Mouse (Mus musculus): Measurements from ENCODE around the gene Kcnj4. TPM values are rescaled to one million over a fixed set of nuclear protein-coding genes. Genes with fewer than 3 reads are reported as not detected.
"Not testable (repeated sequence)": the region's sequence is repeated elsewhere in the genome, so short reads cannot be mapped to it uniquely, and the experiment has no call there.

Gene Kcnj4
- polyA plus RNA-seq, 1 experiment from 2014 or later, result not detected

DNA sequence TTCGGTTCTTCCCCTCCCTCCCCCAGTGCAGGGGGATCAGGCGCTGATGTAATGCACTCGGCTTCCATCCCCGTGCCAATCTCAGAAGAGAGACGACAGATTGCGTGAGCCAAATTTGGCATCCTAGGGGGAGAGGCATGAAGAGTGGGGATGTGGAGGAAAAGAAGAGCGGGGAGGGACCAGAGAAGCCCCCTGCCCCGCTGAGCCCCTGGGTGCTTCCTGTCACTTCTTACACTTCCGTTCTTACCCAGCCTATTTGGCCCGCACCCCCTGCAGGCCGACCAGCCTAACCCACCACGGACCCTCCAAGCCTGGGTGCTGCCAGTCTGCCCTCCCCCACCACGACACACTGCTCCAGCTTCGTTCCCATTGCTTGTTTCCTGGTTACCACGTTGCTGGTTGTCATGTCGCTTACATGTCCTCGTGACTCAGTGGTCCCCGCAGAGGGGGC, 2.1 kb downstream of the Kcnj4 start:
- no peaks in the 10 kb centered on the region for H3K79me2 ChIP-seq (ENCODE audit: inconsistent target)
- no peak overlapping the region for H3K27ac ChIP-seq
- H3K4me3 ChIP-seq (ENCODE audit: inconsistent target), result no peak overlapping the region
- 19% methylated on average over 18 of the region's 18 CpGs for WGBS (ENCODE audit: missing documents)
- H3K36me3 ChIP-seq (ENCODE audit: inconsistent target), result no peaks in the 10 kb centered on the region

DNA sequence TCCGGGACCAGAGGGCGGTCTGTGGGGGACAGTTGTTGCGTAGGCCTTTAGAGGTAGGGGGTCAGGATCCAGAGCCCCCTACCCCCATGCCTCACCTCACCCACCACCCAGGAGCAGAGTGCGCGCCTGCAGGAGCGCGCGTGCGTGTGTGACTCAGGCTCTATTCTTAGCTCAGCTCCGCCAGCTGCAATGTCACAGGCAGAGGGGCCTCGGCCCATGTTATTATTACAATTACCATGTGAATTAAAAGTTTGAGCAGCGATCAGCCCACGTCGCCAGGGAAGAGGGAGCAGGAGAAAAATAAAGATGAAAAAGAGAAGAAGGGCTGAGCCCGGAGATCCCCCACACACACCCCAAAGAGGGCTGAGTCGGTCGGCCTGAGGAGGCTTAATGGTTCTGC, 4.9 kb downstream of the Kcnj4 start:
- Histone ChIP-seq H3K27ac (no peak overlapping the region), H3K36me3 (ENCODE audit: inconsistent target) (no peaks in the 10 kb centered on the region), H3K79me2 (ENCODE audit: inconsistent target) (no peaks in the 10 kb centered on the region), H3K4me3 (ENCODE audit: inconsistent target) (no peak overlapping the region)
- WGBS (ENCODE audit: missing documents), result 90% methylated on average over 17 of the region's 17 CpGs

DNA sequence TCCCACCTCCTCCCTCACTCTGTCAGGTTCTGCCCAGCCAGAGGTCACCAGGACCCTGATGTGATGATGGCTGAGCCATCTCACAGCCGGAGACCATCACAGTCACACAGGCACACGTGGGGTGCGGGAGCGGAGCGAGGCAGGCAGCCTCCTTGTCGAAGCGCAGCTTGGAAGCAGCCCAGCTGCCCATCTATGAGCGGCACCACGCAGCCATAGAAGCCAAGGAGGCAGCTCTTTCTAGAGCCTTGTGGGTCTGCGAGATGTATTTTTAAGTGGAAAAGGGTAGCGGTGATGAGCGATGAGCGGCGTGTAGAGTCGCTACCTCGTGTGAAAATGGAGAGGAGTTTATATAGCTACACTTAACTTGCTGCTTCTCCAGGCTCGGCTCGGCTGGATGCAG, 11.5 kb downstream of the Kcnj4 start:
- Histone ChIP-seq H3K4me3 (ENCODE audit: inconsistent target) (no peak overlapping the region), H3K36me3 (ENCODE audit: inconsistent target) (no peaks in the 10 kb centered on the region), H3K79me2 (ENCODE audit: inconsistent target) (no peaks in the 10 kb centered on the region), H3K27ac (no peak overlapping the region)
- 59% methylated on average over 18 of the region's 18 CpGs for WGBS (ENCODE audit: missing documents)

DNA sequence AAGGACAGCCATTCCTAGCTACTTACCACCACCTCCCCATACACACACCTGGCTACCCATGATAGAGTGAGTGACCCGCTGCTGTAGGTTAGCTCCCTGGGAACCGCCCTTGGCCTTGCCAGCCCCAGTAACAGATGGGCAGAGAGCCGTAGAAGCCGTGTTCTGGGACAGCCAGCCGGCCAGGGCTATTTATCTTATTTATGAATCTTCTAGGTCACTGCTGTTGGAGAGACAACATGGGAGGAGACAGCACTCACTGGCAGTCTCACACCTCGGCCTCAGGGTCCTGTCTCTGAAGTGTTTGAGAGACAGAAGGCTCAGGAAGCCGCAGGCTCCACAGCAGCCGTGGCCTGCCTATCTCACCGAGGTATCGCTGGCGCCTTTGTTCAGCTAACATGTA, 15.6 kb downstream of the Kcnj4 start:
- no peak overlapping the region for H3K27ac ChIP-seq
- no peaks in the 10 kb centered on the region for H3K79me2 ChIP-seq (ENCODE audit: inconsistent target)
- 85% methylated on average over 11 of the region's 11 CpGs for whole genome bisulfite sequencing (ENCODE audit: missing documents)
- H3K4me3 ChIP-seq (ENCODE audit: inconsistent target), result no peak overlapping the region
- H3K36me3 ChIP-seq (ENCODE audit: inconsistent target), result no peaks in the 10 kb centered on the region

DNA sequence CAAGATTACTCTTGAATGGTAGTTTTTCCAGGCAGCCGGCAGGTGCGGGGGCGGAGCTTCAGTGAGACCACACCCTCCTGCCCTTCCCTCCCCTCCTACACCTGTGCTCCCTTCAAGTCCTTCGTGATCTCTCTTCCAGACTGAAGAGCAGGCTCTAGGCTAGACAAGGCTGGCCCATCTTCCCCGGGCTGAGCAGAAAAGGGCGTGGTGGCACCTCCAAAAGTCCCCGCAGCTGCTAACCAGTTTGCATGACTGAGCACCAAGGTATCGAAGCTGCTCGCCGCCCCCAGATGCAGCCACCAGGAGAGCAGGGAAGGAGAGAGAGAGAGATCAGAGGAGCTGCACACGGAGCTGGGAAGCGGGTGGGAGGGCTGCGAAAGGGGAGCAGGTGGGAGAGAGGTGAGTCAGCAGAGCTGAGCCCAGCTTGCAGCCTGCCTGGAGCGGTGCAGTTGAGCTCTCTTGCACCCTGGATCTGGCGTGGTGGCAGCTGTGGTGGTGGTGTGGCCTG, 23.8 kb downstream of the Kcnj4 start:
- Histone ChIP-seq H3K4me3 (ENCODE audit: inconsistent target) (no peak overlapping the region), H3K36me3 (ENCODE audit: inconsistent target) (no peaks in the 10 kb centered on the region), H3K79me2 (ENCODE audit: inconsistent target) (no peaks in the 10 kb centered on the region), H3K27ac (no peak overlapping the region)
- WGBS (ENCODE audit: missing documents), result 27% methylated on average over 15 of the region's 15 CpGs

DNA sequence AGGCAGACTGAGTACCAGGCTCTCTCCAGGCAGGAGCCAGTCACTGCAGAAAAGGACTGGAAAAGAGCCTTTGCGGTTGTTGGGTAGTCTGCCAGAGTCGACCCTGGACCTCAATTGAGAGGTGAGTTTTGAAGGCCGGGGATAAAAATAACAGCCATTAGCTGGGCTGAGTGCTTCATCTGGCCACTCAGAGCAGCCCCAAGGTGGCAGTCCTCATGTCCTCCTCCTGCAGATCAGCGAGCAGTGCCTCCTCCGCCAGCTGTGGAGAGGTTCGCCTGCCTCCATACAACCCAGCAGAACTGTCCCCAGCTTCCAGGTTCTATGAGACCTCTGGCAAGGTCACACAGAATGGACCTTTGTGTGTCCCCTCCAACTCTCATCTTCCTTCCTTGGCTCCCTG, 27.8 kb downstream of the Kcnj4 start:
- Histone ChIP-seq H3K36me3 (ENCODE audit: inconsistent target) (no peaks in the 10 kb centered on the region), H3K27ac (no peak overlapping the region), H3K79me2 (ENCODE audit: inconsistent target) (no peaks in the 10 kb centered on the region), H3K4me3 (ENCODE audit: inconsistent target) (no peak overlapping the region)
- 61% methylated on average over 5 of the region's 6 CpGs for WGBS (ENCODE audit: missing documents)

DNA sequence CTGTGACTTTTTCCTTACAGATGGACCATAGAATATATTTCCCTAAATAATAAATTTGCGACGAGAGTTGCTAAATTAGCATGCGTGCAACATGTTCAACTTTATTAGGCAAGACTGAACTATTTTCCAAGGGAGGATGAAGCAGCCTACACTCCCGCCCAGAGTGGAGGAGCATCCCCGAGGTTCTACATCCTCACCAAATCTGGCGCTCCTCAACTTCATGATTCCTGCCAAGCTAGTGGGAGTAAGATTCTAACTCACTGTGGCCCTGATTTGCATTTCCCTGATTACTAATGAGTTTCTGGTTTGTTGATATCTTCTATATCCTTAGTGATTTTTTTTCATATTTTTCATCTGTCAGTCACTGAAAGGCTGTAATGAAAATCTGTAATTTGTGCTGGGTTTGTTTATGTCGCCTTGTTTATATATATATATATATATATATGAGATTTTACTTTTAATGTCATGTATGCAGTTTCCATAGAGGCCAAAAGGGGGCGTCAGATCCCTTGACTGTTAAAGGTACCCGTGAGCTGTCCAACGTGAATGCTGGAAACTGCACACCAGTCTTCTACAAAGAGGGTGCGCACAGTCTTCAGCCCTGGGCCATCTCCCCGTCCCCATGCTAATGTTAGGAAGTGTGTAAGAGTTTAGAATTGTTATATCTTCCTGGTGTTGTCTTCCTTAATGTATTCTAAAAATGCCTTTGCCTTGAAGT, 31.2 kb downstream of the Kcnj4 start:
- Histone ChIP-seq H3K79me2 (ENCODE audit: inconsistent target) (no peaks in the 10 kb centered on the region), H3K4me3 (ENCODE audit: inconsistent target) (no peak overlapping the region), H3K36me3 (ENCODE audit: inconsistent target) (no peaks in the 10 kb centered on the region), H3K27ac (no peak overlapping the region)
- 61% methylated on average over 11 of the region's 12 CpGs for WGBS (ENCODE audit: missing documents)

DNA sequence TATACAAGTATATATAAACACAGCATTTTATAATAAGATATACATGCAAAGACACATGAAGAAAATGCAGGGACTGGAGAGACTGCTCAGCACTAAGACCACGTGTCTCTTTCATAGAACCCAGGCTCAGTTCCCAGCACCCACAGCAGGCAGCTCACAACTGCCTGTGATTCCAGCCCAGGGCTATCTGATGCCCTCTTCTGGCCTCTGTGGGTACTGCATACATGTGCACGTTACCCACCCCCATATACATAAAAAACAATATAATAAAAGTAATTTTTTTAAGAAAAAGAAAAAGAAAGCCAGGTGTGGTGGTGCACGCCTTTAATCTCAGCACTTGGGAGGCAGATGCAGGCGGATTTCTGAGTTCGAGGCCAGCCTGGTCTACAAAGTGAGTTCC, 32.0 kb downstream of the Kcnj4 start:
- Histone ChIP-seq H3K27ac (no peak overlapping the region), H3K4me3 (ENCODE audit: inconsistent target) (no peak overlapping the region), H3K79me2 (ENCODE audit: inconsistent target) (no peaks in the 10 kb centered on the region), H3K36me3 (ENCODE audit: inconsistent target) (no peaks in the 10 kb centered on the region)
- 83% methylated on average over 5 of the region's 5 CpGs for WGBS (ENCODE audit: missing documents)

DNA sequence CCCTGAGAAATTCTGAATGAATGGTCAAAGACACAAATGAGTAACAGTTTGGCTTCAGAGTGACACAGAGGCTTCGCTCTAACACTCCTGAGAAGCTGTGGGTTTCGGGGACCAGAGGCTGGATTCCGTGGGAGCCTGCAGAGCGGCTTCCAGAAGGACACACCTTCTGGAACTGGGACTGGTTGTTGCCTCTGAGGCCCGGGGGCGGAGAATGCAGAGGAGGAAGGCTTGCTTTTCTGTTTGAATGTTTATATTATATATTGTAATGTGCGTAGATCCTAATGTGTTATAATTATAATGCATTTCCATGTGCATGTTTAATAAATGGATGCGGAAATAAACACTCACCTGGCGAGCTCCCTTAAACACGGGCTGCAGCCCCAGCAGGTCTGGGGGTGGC, 33.9 kb downstream of the Kcnj4 start:
- 80% methylated on average over 10 of the region's 10 CpGs for WGBS (ENCODE audit: missing documents)
- Histone ChIP-seq H3K79me2 (ENCODE audit: inconsistent target) (no peaks in the 10 kb centered on the region), H3K27ac (no peak overlapping the region), H3K4me3 (ENCODE audit: inconsistent target) (no peak overlapping the region), H3K36me3 (ENCODE audit: inconsistent target) (no peaks in the 10 kb centered on the region)

DNA sequence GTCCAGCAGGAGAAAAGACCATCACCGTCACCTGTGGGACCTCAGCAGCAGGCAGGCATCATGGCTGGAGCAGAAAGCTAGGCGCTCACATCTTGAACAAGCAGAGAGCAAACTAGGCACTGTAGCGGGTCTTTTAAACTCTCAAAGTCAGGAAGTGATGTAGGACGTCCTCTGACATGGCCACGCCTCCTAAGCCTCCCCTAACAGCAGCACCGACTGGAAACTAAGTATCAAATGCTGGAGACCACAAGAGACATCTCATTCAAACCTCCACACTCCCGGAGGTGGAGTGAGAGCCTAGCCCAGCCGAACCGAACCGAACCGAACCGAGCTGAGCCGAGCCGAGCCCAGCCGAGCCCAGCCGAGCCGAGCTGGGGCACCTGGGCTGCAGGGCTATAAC, 34.5 kb downstream of the Kcnj4 start:
- no peak overlapping the region for H3K27ac ChIP-seq
- H3K4me3 ChIP-seq (ENCODE audit: inconsistent target), result no peak overlapping the region
- no peaks in the 10 kb centered on the region for H3K36me3 ChIP-seq (ENCODE audit: inconsistent target)
- WGBS (ENCODE audit: missing documents), result 45% methylated on average over 17 of the region's 17 CpGs
- no peaks in the 10 kb centered on the region for H3K79me2 ChIP-seq (ENCODE audit: inconsistent target)

DNA sequence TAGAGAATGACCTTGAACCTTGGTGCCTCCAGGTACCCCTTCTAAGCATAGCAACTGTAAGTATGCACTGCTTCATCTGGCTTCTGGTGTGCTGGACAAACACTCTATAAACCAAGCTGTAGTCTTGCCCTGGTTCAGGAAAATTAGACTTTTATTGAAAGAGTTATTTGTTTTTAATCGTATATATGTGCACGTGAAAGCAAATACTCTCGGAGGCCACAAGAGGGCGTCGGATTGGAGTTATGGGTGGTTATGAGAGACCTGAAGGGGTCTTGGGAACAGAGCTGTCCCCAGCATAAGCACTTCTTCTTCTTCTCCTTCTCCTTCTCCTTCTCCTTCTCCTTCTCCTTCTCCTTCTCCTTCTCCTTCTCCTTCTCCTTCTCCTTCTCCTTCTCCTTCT, 35.5 kb downstream of the Kcnj4 start:
- H3K79me2 ChIP-seq (ENCODE audit: inconsistent target), result no peaks in the 10 kb centered on the region
- WGBS (ENCODE audit: missing documents), result 100% methylated on average over 2 of the region's 5 CpGs
- no peak overlapping the region for H3K4me3 ChIP-seq (ENCODE audit: inconsistent target)
- no peaks in the 10 kb centered on the region for H3K36me3 ChIP-seq (ENCODE audit: inconsistent target)
- H3K27ac ChIP-seq, result no peak overlapping the region

DNA sequence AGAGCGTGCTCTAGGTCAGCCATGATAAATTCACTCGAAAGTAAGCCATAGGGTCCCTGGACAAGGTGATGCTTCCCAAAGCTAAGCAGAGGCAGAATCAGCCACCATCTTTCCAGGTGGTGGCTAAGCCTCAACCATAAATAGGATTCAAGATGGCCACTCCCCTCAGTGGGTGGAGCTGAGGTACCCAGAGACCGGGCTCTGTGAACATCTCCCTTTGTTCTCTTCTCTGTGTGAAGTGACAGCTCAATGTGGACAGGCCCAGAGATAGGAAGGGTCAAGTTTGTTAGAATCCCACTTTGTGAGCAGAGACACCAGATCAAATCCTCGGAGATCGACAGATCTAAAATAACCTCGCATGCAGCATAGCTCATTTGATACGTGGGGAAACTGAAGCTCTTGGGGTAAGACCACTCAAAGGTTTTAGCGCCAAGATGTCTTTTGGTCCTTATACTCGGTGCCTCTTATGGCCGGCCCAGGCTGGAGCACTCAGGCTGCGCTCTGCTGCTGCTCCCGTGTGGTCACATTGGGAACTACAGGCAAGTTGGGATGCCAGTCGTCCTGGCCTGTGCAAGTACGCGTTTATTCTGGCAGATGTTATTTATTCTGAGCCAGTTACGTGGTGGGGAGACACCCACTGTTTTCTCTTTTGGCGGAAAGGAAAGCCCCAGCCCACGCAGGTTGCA, 38.3 kb downstream of the Kcnj4 start:
- Histone ChIP-seq H3K79me2 (ENCODE audit: inconsistent target) (no peaks in the 10 kb centered on the region), H3K27ac (no peak overlapping the region), H3K36me3 (ENCODE audit: inconsistent target) (no peaks in the 10 kb centered on the region), H3K4me3 (ENCODE audit: inconsistent target) (no peak overlapping the region)
- WGBS (ENCODE audit: missing documents), result 12% methylated on average over 18 of the region's 18 CpGs

DNA sequence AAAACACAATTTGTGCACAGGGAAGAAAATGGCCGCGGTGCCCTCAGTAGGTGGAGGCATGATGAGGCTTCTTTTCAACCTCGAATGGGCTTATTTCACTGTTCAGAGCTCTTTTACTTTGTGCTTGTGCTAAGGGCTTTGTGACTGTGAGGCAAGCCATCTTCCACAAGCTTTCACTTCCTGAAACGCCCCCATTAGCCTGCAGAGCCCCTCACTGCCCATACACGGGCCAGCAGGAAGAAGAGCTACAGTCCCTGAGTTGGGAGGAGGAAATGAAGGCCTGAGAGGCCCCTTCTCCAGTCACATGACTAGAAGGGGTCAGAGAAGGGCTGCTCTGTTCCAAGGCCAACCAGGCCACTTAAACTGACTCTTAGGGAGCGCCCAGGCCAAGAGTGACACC, 48.5 kb downstream of the Kcnj4 start:
- Histone ChIP-seq H3K4me3 (ENCODE audit: inconsistent target) (no peak overlapping the region), H3K79me2 (ENCODE audit: inconsistent target) (no peaks in the 10 kb centered on the region), H3K36me3 (ENCODE audit: inconsistent target) (no peaks in the 10 kb centered on the region), H3K27ac (0 out of 2 replicates have a peak overlapping the region, but pooled peaks have one; percentile 12)
- WGBS (ENCODE audit: missing documents), result 43% methylated on average over 6 of the region's 6 CpGs

DNA sequence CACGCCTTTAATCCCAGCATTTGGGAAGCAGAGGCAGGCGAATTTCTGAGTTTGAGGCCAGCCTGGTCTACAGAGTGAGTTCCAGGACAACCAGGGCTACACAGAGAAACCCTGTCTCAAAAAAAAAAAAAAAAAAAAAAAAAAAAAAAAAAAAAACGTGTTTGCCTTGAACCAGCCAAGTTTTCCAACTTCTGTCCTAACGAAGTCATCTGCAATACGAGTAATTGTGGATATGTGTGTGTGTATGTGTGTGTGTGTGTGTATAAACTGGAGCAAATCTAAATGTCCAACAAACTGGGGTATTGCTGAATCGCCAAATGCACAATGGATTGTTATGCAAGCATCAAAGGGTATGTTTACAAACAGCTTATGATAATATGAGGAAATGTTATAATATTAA, 48.9 kb downstream of the Kcnj4 start:
- not testable (repeated sequence) for H3K36me3 ChIP-seq (ENCODE audit: inconsistent target); H3K79me2 ChIP-seq (ENCODE audit: inconsistent target); H3K4me3 ChIP-seq (ENCODE audit: inconsistent target)
- WGBS (ENCODE audit: missing documents), result 85% methylated on average over 5 of the region's 6 CpGs
- 0 out of 2 replicates have a peak overlapping the region, but pooled peaks have one; percentile 12 for H3K27ac ChIP-seq

DNA sequence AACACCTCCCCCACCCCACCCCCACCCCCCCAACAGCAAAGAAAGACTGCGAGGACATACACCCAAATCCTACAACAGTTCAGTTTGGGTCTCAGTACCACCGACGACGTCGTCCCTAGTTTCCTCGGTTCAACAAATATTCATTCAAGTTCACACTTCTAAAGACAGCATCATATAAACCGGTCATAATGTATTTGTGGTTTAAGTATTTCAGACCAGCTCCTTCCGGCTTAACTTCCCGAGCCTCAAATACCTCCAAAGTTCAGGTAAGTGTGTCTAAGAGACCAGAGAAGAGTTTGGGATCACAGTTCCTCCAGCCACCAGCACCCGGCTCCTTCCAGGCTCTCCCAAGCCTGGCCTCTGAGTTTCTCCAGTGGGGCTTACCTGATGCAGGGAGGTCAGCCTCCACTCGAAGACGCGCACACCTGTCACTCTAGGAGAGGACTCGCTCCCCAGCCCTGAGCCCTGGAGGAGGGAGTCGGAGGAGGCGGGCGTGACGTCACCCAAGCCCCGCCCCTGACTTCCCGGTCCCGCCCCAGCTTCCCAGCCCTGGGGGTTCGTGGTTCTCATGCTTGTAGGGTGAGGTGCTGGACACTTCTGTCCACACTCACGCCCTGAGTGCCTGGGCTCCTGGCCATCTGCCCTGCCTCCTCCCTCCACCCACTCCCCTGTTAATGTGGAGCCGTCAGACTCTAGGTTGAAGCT, 49.8 kb downstream of the Kcnj4 start, which contains the start of gene Csnk1e:
Gene Csnk1e (minus strand): TSS at position 461 of the 705 bp plus-strand sequence.
- H3K36me3 ChIP-seq (ENCODE audit: inconsistent target), result no peaks in the 10 kb centered on the region
- 0 out of 2 replicates have a peak within 1 kb of the TSS, but pooled peaks have one; percentile 12 for H3K27ac ChIP-seq
- peak within 1 kb of the TSS; percentile 10; the same call in 1 of the 2 replicates for H3K4me3 ChIP-seq (ENCODE audit: inconsistent target)
- no peaks in the 10 kb centered on the region for H3K79me2 ChIP-seq (ENCODE audit: inconsistent target)
- 5% methylated on average over 22 of the region's 24 CpGs for WGBS (ENCODE audit: missing documents)

Data from macrophage (primary cell).